Mouse (Mus musculus) kidney, postnatal 0 days (tissue): ENCODE data around the gene Exoc8. TPM values are rescaled to one million over a fixed set of nuclear protein-coding genes. Genes with fewer than 3 reads are reported as not detected.
A peak's percentile ranks its signal among the peaks of the same experiment; 100 is the strongest.

Experiments used
- ATAC-seq: fragments of 200-750 bp; cut with Nextera tagmentation; replicated peaks from 2 replicates; pipeline ENCODE4 v1.8.0; 2017; ENCODE audit warnings: low read depth, moderate number of reproducible peaks, moderate TSS enrichment, moderate library complexity; ENCODE audit not compliant: low FRiP score
- DNase-seq: peaks from one replicate; pipeline ENCODE4 v3.0.0-alpha.2; 2016; ENCODE audit warnings: low spot score
- H3K27ac ChIP-seq: fragments of 300-500 bp; sonication (generic); 2 replicates; pipeline ENCODE4 v1.5.1; 2014; ENCODE audit warnings: mild to moderate bottlenecking
- H3K27me3 ChIP-seq: fragments of 300-500 bp; sonication (generic); 2 replicates; pipeline ENCODE4 v1.6.1; 2014; ENCODE audit warnings: low read length, mixed read lengths; ENCODE audit not compliant: insufficient read depth
- H3K36me3 ChIP-seq: fragments of 300-500 bp; sonication (generic); 2 replicates; pipeline ENCODE4 v1.6.1; 2014; ENCODE audit warnings: low read length, mixed read lengths; ENCODE audit not compliant: insufficient read depth
- H3K4me1 ChIP-seq: fragments of 300-500 bp; sonication (generic); replicated peaks from 2 replicates; pipeline ENCODE4 v1.6.1; 2014; ENCODE audit warnings: antibody characterized with exemption, low read length, mixed read lengths; ENCODE audit not compliant: insufficient read depth
- H3K4me2 ChIP-seq: fragments of 300-500 bp; sonication (generic); 2 replicates; pipeline ENCODE4 v1.6.1; 2014; ENCODE audit warnings: mild to moderate bottlenecking, low read length, moderate library complexity, mixed read lengths
- H3K4me3 ChIP-seq: fragments of 300-500 bp; sonication (generic); replicated peaks from 2 replicates; pipeline ENCODE4 v1.5.1; 2014; ENCODE audit warnings: low read depth, low read length
- H3K9ac ChIP-seq: fragments of 300-500 bp; sonication (generic); 2 replicates; pipeline ENCODE4 v1.6.1; 2014; ENCODE audit warnings: low read depth, low read length
- H3K9me3 ChIP-seq: fragments of 300-500 bp; sonication (generic); replicated peaks from 2 replicates; pipeline ENCODE4 v1.6.1; 2016; ENCODE audit warnings: low read length, inconsistent platforms, mixed read lengths
- CTCF ChIP-seq: IDR thresholded peaks from 2 replicates; pipeline ENCODE4 v1.5.1; 2016; ENCODE audit warnings: antibody characterized with exemption, low read depth, mild to moderate bottlenecking, moderate library complexity
- WGBS: fragments of 180-500 bp; shearing (Covaris S2); extraction: QIAGEN DNeasy Blood & Tissue Kit; methylation state at CpG from one replicate; pipeline ENCODE4 v1.1.7; 2014; 5-methylcytosine and 5-hydroxymethylcytosine counted together
- polyA plus RNA-seq: library from polyadenylated mRNA; unstranded; fragments of >200 nt; fragmentation: Nextera tagmentation; extraction: Ambion mirVana; gene quantifications from 2 replicates; pipeline ENCODE4 v1.2.1, GENCODE M21; 2015

The Exoc8 gene
- polyA plus RNA-seq, 1 experiment from 2014 or later = 6.1 TPM

GRCm38 (mm10) chr8:124911938-124912872, 14.7 kb upstream of the Exoc8 start:
- H3K4me1 ChIP-seq = 0 out of 2 replicates have a peak, but pooled peaks cover 5% of the 10 kb centered on the region
- DNase-seq (no peak), ATAC-seq (peak; percentile 16)
- WGBS = 69% methylated on average over 17 of the region's 17 CpGs
- no peak for TF ChIP-seq CTCF
- H3K36me3 ChIP-seq = peaks cover 52% of the 10 kb centered on the region
- H3K9me3 ChIP-seq = no peaks in the 10 kb centered on the region
- H3K9ac ChIP-seq = no peak overlapping the region
- no peaks in the 10 kb centered on the region for H3K27me3 ChIP-seq
- no peak overlapping the region for H3K4me2 ChIP-seq
- H3K4me3 ChIP-seq = no peak overlapping the region
- no peak overlapping the region for H3K27ac ChIP-seq

DNA sequence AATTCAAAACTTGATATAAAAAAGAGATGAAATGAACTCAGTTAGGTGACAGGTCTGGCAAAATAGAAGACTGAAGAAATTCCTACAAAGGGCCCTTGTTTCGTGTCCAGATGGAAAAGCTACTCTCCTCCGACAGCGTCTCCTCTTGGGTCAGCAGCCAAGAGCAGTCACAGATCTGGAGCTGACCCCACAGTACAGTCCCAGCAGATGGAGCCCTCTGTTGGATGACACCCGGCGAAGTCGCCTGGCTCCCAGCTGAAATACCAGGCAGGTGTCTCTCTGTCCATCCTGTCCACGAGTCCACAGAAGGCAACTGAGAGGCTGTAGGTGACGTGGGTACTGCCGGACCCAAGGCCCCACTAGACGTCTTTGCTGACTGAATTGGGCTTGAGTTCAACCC, 12.8 kb upstream of the Exoc8 start:
- 0 out of 2 replicates have a peak, but pooled peaks cover 5% of the 10 kb centered on the region for H3K4me1 ChIP-seq
- H3K4me2 ChIP-seq = no peak overlapping the region
- DNase-seq = no peak
- 80% methylated on average over 10 of the region's 10 CpGs for WGBS
- no peak for ATAC-seq
- H3K4me3 ChIP-seq = no peak overlapping the region
- no peak for TF ChIP-seq CTCF
- H3K9me3 ChIP-seq = no peaks in the 10 kb centered on the region
- no peak overlapping the region for H3K27ac ChIP-seq
- H3K36me3 ChIP-seq = peaks cover 53% of the 10 kb centered on the region
- no peak overlapping the region for H3K9ac ChIP-seq
- H3K27me3 ChIP-seq = no peaks in the 10 kb centered on the region

DNA sequence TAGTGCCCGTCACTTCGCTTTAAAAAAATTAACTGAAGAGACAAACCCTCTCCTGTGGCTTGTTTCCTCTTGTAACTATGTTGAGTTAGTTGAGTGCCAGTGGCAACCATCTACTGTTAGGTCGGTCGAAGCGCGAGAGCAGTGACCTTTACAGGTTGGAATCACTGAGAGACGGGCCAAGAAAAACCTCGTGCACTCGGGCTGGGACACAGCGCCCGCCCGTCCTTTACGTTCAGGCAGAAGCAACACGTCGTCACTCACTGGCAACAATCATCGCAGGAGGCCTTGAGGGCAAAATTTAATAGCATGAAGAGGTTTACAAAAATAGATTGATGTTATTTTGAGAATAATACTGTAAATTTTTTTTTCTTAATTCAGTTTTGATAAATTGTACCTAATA, 12.4 kb upstream of the Exoc8 start:
- Histone ChIP-seq H3K36me3 (peaks cover 49% of the 10 kb centered on the region), H3K9me3 (no peaks in the 10 kb centered on the region), H3K9ac (no peak overlapping the region), H3K27ac (no peak overlapping the region), H3K27me3 (no peaks in the 10 kb centered on the region), H3K4me3 (no peak overlapping the region), H3K4me2 (no peak overlapping the region), H3K4me1 (0 out of 2 replicates have a peak, but pooled peaks cover 5% of the 10 kb centered on the region)
- DNase-seq (no peak), ATAC-seq (no peak)
- no peak for TF ChIP-seq CTCF
- WGBS = 86% methylated on average over 16 of the region's 16 CpGs

DNA sequence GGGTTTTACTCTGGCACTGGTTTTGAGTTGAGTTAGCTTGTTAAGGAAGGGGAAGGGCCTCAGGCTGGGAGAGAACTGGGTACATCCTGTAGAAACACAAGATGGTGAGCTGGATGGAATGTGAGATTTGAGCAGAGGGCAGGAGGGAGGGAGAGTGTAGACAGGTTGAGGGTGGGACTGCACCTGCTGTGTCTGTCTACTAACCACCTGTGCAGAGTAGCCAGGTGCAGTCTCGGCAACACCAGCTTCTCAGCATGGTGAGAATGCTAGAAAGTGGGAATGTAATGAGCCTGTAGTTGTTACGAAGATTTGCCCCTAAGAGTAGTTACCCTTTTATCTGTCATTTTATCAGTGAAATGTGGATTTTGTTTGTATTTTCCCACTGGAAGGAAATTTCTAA, 8.0 kb upstream of the Exoc8 start:
- no peaks in the 10 kb centered on the region for H3K9me3 ChIP-seq
- no peak for DNase-seq
- no peak for ATAC-seq
- H3K4me3 ChIP-seq = no peak overlapping the region
- no peak overlapping the region for H3K27ac ChIP-seq
- H3K4me1 ChIP-seq = no peaks in the 10 kb centered on the region
- TF ChIP-seq CTCF = no peak
- peaks cover 54% of the 10 kb centered on the region for H3K36me3 ChIP-seq
- no peak overlapping the region; the same call in 1 of the 2 replicates for H3K9ac ChIP-seq
- H3K4me2 ChIP-seq = no peak overlapping the region
- no peaks in the 10 kb centered on the region for H3K27me3 ChIP-seq
- WGBS = 84% methylated on average over 2 of the region's 2 CpGs

GRCm38 (mm10) chr8:124903198-124903597, 5.7 kb upstream of the Exoc8 start:
- no peaks in the 10 kb centered on the region for H3K27me3 ChIP-seq
- ATAC-seq = peak; percentile 45; the same call in 1 of the 2 replicates
- H3K9me3 ChIP-seq = no peaks in the 10 kb centered on the region
- WGBS = 83% methylated on average over 15 of the region's 15 CpGs
- no peak overlapping the region for H3K4me3 ChIP-seq
- H3K27ac ChIP-seq = no peak overlapping the region
- H3K4me2 ChIP-seq = no peak overlapping the region
- no peak overlapping the region for H3K9ac ChIP-seq
- no peak for DNase-seq
- H3K36me3 ChIP-seq = peaks cover 39% of the 10 kb centered on the region
- no peak for TF ChIP-seq CTCF
- peaks cover 5% of the 10 kb centered on the region; the same call in 1 of the 2 replicates for H3K4me1 ChIP-seq

DNA sequence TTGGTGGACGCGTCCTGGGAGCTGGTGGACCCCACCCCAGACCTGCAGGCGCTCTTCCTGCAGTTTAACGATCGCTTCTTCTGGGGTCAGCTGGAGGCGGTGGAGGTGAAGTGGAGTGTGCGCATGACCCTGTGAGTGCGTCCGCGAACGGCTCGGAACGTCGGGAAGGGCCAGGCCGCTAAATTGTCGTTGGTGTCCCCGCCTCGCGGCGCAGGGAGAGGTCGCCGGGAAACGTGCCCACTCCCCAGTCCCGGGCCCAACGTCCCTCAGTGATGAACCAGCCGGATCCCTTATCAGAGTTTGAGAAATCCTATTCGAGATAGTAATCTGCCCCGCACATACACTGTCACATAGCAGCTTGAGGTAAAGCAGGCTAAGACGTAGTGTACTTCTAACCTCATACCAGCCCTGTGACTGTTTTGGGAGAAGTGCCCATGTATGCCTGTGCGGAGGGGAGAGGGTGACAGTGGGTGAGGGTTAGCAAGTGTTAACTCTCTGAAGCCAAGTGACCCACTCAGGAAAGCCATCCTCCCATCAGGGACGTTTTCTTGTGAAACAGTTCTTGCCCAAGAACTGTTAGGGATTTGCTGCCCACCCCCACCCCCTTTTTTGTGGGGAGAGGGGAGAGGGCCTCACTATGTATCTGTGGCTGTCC, 873 bp upstream of the Exoc8 start:
- Histone ChIP-seq H3K4me2 (peak overlapping the region; percentile 97), H3K9me3 (no peaks in the 10 kb centered on the region), H3K4me1 (peaks cover 17% of the 10 kb centered on the region), H3K27ac (peak overlapping the region; percentile 83), H3K9ac (peak overlapping the region; percentile 80), H3K36me3 (peaks cover 27% of the 10 kb centered on the region), H3K4me3 (peak overlapping the region; percentile 77), H3K27me3 (no peaks in the 10 kb centered on the region)
- no peak for ATAC-seq
- 5% methylated on average over 29 of the region's 31 CpGs for WGBS
- TF ChIP-seq CTCF = no peak
- DNase-seq = peak; percentile 9
